Mouse (Mus musculus) kidney, embryonic 14.5 days (tissue): ENCODE data around the gene Tm9sf3. TPM values are rescaled to one million over a fixed set of nuclear protein-coding genes. Genes with fewer than 3 reads are reported as not detected.

ENCODE experiments used
- ATAC-seq: fragments of 200-750 bp; cut with Nextera tagmentation; 2 replicates; pipeline ENCODE4 v1.8.0; 2017; ENCODE audit warnings: moderate number of reproducible peaks, mild to moderate bottlenecking, moderate TSS enrichment, moderate library complexity; ENCODE audit not compliant: low FRiP score, low TSS enrichment
- H3K27ac ChIP-seq: fragments of 300-500 bp; sonication (generic); 2 replicates; pipeline ENCODE4 v1.5.1; 2014; ENCODE audit warnings: low read depth, mild to moderate bottlenecking, low read length, moderate library complexity, mixed read lengths
- H3K27me3 ChIP-seq: fragments of 300-500 bp; sonication (generic); 2 replicates; pipeline ENCODE4 v1.6.1; 2014; ENCODE audit warnings: mild to moderate bottlenecking, low read length; ENCODE audit not compliant: control insufficient read depth, insufficient read depth
- H3K36me3 ChIP-seq: fragments of 300-500 bp; sonication (generic); 2 replicates; pipeline ENCODE4 v1.6.1; 2014; ENCODE audit warnings: low read length, mixed read lengths; ENCODE audit not compliant: control insufficient read depth, insufficient read depth
- H3K4me1 ChIP-seq: fragments of 300-500 bp; sonication (generic); 2 replicates; pipeline ENCODE4 v1.6.1; 2014; ENCODE audit warnings: low read length, mixed read lengths; ENCODE audit not compliant: control insufficient read depth, insufficient read depth
- H3K4me2 ChIP-seq: fragments of 300-500 bp; sonication (generic); replicated peaks from 2 replicates; pipeline ENCODE4 v1.6.1; 2014; ENCODE audit warnings: low read depth, mild to moderate bottlenecking, low read length
- H3K4me3 ChIP-seq: fragments of 300-500 bp; sonication (generic); 2 replicates; pipeline ENCODE4 v1.5.1; 2014; ENCODE audit warnings: mild to moderate bottlenecking, low read length
- H3K9ac ChIP-seq: fragments of 300-500 bp; sonication (generic); 2 replicates; pipeline ENCODE4 v1.6.1; 2014; ENCODE audit warnings: low read depth, mild to moderate bottlenecking, low read length, moderate library complexity
- H3K9me3 ChIP-seq: fragments of 300-500 bp; sonication (generic); 2 replicates; pipeline ENCODE4 v1.6.1; 2016; ENCODE audit warnings: low read length; ENCODE audit not compliant: control insufficient read depth
- WGBS: fragments of 180-500 bp; shearing (Covaris S2); extraction: QIAGEN DNeasy Blood & Tissue Kit; methylation state at CpG from one replicate; pipeline ENCODE4 v1.1.7; 2014; 5-methylcytosine and 5-hydroxymethylcytosine counted together
- polyA plus RNA-seq: library from polyadenylated mRNA; unstranded; fragments of >200 nt; fragmentation: Nextera tagmentation; extraction: Ambion mirVana; gene quantifications from 2 replicates; pipeline ENCODE4 v1.2.1, GENCODE M21; 2014

Gene Tm9sf3
- polyA plus RNA-seq, 1 experiment from 2014 or later: 149 TPM

DNA sequence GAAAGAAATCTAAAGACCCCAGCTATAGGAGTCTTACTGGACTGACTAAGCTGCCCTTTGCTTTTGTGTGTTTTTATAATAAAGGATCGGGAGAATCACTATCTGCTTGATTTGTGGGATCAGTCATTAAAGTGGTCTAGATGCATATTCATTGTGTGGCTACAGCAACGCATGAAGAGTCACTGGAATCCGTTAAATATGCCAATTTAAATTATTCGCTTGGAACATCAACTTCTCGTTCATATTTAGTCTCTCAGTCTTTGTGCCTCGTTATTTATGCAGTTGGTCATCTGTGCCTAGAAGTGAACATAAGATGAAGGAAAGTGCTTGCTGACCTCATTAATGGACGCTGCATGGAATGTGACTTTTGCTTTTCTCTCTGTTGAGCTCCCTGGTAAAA is 7.1 kb upstream of the Tm9sf3 start:
- H3K4me1 ChIP-seq: no peaks in the 10 kb centered on the region
- H3K27ac ChIP-seq: no peak overlapping the region
- no peak overlapping the region for H3K9ac ChIP-seq
- H3K27me3 ChIP-seq: no peaks in the 10 kb centered on the region
- no peak for ATAC-seq
- no peaks in the 10 kb centered on the region for H3K36me3 ChIP-seq
- WGBS: 74% methylated on average over 7 of the region's 7 CpGs
- no peaks in the 10 kb centered on the region for H3K9me3 ChIP-seq
- no peak overlapping the region for H3K4me2 ChIP-seq
- no peak overlapping the region for H3K4me3 ChIP-seq

DNA sequence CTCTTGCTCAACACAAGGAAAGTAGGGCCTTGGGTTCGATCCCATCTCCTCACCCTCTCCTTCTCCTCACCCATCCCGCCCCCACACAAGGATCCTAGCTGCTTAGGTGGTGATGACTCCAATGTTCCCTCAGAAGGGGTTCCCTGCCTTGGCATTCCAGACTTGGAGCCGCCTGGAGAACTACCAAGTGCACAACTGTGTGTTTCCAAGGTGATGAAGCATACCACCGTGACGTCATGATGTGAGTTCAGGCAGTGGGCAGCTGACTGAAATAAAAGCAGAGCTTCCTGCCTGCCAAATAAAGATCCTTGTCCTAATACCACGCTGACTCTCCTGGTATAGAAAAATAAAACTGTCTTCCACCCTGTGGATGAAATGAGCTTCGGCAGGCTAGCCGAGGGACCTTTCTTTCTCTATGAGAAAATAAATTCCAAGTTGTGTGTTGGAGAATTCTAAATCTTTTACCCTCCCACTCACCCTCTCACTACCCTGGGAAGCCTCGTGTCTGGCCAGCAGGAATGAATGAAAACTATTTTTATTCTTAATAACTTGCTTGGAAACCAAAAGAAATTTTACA is 6.4 kb upstream of the Tm9sf3 start:
- no peaks in the 10 kb centered on the region for H3K4me1 ChIP-seq
- peak; percentile 71; the same call in 1 of the 2 replicates for ATAC-seq
- no peak overlapping the region for H3K9ac ChIP-seq
- H3K4me2 ChIP-seq: no peak overlapping the region
- WGBS: 55% methylated on average over 9 of the region's 9 CpGs
- H3K27me3 ChIP-seq: no peaks in the 10 kb centered on the region
- no peaks in the 10 kb centered on the region for H3K36me3 ChIP-seq
- no peak overlapping the region for H3K4me3 ChIP-seq
- no peak overlapping the region for H3K27ac ChIP-seq
- no peaks in the 10 kb centered on the region for H3K9me3 ChIP-seq

DNA sequence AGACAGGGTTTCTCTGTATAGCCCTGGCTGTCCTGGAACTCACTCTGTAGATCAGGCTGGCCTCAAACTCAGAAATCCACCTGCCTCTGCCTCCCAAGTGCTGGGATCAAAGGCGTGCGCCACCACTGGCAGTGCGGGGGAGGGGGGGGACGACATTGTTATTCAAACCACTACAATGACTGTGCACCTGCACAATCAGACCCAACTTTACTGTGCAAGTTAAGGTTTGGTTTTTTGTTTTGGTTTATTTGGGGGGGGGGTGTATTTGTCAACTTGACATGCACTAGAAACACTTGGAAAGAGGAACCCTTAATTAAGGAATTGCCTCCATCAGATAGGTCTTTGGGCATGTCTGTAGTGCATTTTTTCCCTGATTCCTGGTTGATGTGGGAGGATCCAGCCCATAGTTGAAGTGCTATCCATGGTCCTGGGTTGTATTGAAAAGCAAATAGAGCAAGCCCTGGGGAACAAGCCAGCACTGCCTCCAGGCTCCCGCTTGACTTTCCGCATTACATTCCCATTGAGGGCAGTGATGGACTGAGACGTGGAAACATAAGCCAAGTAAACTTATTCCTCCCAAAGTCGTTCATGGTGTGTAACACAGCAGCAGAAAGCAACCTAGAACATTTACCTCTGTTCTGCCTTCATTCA is 2.6 kb upstream of the Tm9sf3 start:
- Histone ChIP-seq H3K27me3 (no peaks in the 10 kb centered on the region), H3K27ac (no peak overlapping the region), H3K4me1 (peaks cover 5% of the 10 kb centered on the region; the same call in 1 of the 2 replicates), H3K4me3 (no peak overlapping the region), H3K4me2 (no peak overlapping the region), H3K9me3 (no peaks in the 10 kb centered on the region), H3K36me3 (no peaks in the 10 kb centered on the region), H3K9ac (no peak overlapping the region)
- ATAC-seq: no peak
- WGBS: 58% methylated on average over 8 of the region's 8 CpGs

DNA sequence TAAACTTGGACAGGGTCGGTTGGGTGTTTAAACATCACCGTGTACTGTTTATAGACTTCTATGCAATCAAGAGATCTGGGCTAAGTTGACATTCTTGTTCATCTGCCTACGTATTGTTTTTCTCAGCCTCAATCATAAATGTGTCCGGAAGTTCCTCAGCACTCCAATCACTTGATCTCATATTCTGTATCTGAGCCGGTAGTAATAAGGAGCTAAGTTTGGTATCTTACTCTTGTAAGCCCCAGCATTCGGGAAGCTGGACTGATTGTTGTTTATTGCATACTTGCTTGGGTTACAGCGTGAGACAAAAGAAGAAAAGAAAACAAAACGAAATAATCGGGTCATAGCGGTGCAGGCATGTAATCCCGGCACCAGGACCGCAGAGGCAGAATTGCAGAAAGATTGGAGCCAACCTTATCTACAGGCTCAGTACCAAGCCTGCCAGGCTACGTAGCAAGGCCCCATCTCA is 568 bp upstream of the Tm9sf3 start:
- Histone ChIP-seq H3K4me2 (peak overlapping the region; percentile 45), H3K27me3 (no peaks in the 10 kb centered on the region), H3K9me3 (no peaks in the 10 kb centered on the region), H3K36me3 (no peaks in the 10 kb centered on the region), H3K4me3 (peak overlapping the region; percentile 95), H3K9ac (peak overlapping the region; percentile 98), H3K27ac (peak overlapping the region; percentile 98), H3K4me1 (peaks cover 10% of the 10 kb centered on the region; the same call in 1 of the 2 replicates)
- WGBS: 33% methylated on average over 13 of the region's 13 CpGs
- no peak for ATAC-seq

DNA sequence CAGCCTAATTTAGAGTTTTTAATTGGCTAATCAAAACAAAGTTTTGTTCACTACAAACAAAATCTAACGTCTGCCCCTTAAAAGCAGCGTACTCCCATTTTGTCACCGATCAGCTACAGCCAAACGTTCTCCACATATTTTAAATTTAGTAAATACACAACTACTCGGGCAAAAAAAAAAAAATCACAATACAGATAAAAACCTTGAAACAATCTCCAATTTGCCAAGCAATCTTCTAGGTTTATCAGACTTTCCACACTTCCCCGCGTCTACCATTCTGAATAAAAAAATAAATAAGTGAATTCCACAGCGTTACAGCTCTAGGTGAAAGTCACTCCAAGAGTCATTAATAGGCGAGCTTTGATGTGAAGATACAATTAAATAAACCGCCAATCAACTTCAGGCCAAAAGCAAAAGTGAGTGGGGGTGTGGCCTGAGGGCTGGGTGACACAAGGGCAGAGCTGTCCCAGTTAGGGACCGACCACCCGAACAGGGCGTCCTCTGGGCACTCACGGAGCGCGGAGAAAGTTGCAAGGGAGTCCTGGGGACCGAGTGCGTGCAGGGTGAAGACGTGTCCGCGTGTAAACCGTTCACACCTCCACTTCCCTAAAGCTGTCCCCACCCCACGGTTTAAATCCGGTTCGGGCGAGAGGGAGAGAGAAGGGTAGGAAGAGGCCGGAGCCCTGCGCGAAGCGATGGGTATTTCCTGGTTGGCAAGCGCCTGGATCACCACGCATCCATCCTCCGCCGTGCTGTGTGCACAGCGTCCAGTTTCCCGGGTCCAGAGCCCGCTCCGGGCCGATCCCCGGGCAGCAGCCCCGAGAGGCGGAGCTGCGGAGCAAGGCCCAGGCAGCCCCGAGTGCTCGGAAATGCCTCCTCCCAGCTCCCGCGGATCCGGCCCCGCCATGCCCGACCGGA is 826 bp downstream of the Tm9sf3 start:
- Histone ChIP-seq H3K36me3 (no peaks in the 10 kb centered on the region), H3K27me3 (no peaks in the 10 kb centered on the region), H3K9ac (peak overlapping the region; percentile 98), H3K4me3 (peak overlapping the region; percentile 95), H3K4me2 (peak overlapping the region; percentile 45), H3K27ac (peak overlapping the region; percentile 98), H3K9me3 (no peaks in the 10 kb centered on the region), H3K4me1 (peaks cover 10% of the 10 kb centered on the region; the same call in 1 of the 2 replicates)
- peak; percentile 89 for ATAC-seq
- WGBS: 5% methylated on average over 47 of the region's 51 CpGs

DNA sequence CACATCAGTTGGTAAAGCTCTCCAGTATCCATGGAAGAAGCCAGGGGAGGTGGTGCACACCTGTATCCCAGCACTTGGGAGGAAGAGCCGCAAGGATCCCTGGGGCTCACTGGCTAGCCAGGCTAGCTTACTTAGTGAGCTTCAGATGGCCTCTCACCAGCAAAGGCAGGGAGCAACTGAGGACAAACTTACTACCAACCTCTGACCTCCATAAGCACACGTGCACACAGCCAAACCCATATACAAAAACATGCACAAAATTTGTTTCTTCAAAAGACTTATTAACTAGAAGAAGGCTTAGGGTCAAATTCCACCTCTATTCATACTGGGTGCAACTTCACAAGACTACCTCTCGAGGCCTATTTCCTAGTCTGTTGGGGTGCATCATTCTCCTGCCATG is 3.1 kb downstream of the Tm9sf3 start:
- ATAC-seq: no peak
- Histone ChIP-seq H3K9ac (no peak overlapping the region), H3K9me3 (no peaks in the 10 kb centered on the region), H3K27me3 (no peaks in the 10 kb centered on the region), H3K36me3 (0 out of 2 replicates have a peak, but pooled peaks cover 2% of the 10 kb centered on the region), H3K4me1 (peaks cover 10% of the 10 kb centered on the region; the same call in 1 of the 2 replicates), H3K27ac (no peak overlapping the region), H3K4me2 (no peak overlapping the region), H3K4me3 (no peak overlapping the region)
- 84% methylated on average over 3 of the region's 3 CpGs for WGBS

DNA sequence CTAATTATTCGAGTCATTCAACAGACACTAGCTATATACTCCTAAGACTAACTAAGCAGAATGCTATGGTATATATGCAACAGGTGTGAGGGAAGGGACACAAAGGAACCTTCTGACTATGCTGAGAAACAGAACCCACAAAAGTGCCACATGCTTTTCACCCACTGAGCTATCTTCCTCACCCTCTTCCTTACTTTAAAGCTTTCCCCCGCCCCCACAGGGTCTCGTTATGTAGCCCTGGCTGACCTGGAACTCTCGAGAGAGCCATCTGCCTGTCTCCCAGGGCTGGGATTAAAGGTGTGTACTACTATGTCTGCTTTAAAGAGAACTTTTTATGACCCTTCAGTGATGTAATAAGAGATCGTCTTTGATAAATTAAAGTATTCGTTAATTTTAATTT is 4.5 kb downstream of the Tm9sf3 start:
- 68% methylated on average over 6 of the region's 6 CpGs for WGBS
- Histone ChIP-seq H3K27me3 (no peaks in the 10 kb centered on the region), H3K4me3 (no peak overlapping the region), H3K36me3 (peaks cover 8% of the 10 kb centered on the region; the same call in 1 of the 2 replicates), H3K9me3 (no peaks in the 10 kb centered on the region), H3K27ac (no peak overlapping the region), H3K4me1 (peaks cover 10% of the 10 kb centered on the region; the same call in 1 of the 2 replicates), H3K9ac (no peak overlapping the region), H3K4me2 (no peak overlapping the region)
- ATAC-seq: no peak

DNA sequence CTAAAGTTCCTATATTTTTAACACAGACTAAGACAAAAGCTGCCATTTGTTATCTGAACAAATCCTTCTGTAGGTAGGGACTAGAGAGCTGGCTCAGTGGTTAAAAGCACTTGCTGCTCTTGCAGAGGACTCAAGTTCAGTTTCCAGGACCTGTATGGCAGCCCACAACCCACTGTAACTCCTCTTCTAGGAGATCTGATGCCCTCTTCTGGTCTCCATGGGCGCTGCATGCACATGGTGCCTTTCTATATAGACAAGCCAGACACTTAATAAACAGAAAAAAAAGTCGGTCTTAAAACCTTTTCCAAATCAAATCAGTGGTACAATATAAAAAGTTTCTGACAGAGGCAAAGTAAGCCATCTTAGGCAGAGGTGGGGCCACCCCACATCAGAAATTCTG is 5.1 kb downstream of the Tm9sf3 start:
- Histone ChIP-seq H3K9ac (no peak overlapping the region), H3K27me3 (no peaks in the 10 kb centered on the region), H3K4me1 (peaks cover 10% of the 10 kb centered on the region; the same call in 1 of the 2 replicates), H3K4me2 (no peak overlapping the region), H3K4me3 (no peak overlapping the region), H3K36me3 (peaks cover 10% of the 10 kb centered on the region; the same call in 1 of the 2 replicates), H3K27ac (no peak overlapping the region), H3K9me3 (no peaks in the 10 kb centered on the region)
- no peak for ATAC-seq
- WGBS: 52% methylated on average over 2 of the region's 2 CpGs
